Mouse (Mus musculus): Measurements from ENCODE around the gene Dusp21. TPM values are rescaled to one million over a fixed set of nuclear protein-coding genes. Genes with fewer than 3 reads are reported as not detected.

The Dusp21 gene
- polyA plus RNA-seq, 1 experiment, result not detected

GRCm38 (mm10) chrX:18168940-18169339, 23.3 kb downstream of the Dusp21 start:
- 88% methylated on average over 1 of the region's 1 CpGs for WGBS

GRCm38 (mm10) chrX:18174831-18175230, 29.2 kb downstream of the Dusp21 start:
- no peak overlapping the region for H3K4me3 ChIP-seq (ENCODE audit: insufficient read depth, low read depth, low read length)
- 60% methylated on average over 4 of the region's 4 CpGs for WGBS
- TF ChIP-seq CTCF (IDR thresholded peaks at IDR 0.05; ENCODE audit: insufficient read depth, low read depth, low read length), result no peak
- no peak for TF ChIP-seq POLR2A (IDR thresholded peaks at IDR 0.05; ENCODE audit: insufficient read depth, low read depth, low read length)

More at GRCm38 (mm10) chrX:18168940-18169339, 23.3 kb downstream of the Dusp21 start:
- TF ChIP-seq POLR2A (IDR thresholded peaks at IDR 0.05; ENCODE audit: insufficient read depth, low read depth, low read length) (no peak), CTCF (IDR thresholded peaks at IDR 0.05; ENCODE audit: insufficient read depth, low read depth, low read length) (no peak)
- Histone ChIP-seq H3K27ac (ENCODE audit: insufficient read depth, low read depth, low read length) (no peak overlapping the region), H3K4me1 (ENCODE audit: control insufficient read depth, insufficient read depth, low read length) (no peaks in the 10 kb centered on the region), H3K4me3 (ENCODE audit: insufficient read depth, low read depth, low read length) (no peak overlapping the region)

GRCm38 (mm10) chrX:18177803-18178202, 32.1 kb downstream of the Dusp21 start:
- H3K4me1 ChIP-seq (ENCODE audit: control insufficient read depth, insufficient read depth, low read length), result no peaks in the 10 kb centered on the region
- TF ChIP-seq POLR2A (IDR thresholded peaks at IDR 0.05; ENCODE audit: insufficient read depth, low read depth, low read length), result no peak
- TF ChIP-seq CTCF (IDR thresholded peaks at IDR 0.05; ENCODE audit: insufficient read depth, low read depth, low read length), result no peak
- no peak overlapping the region for H3K27ac ChIP-seq (ENCODE audit: insufficient read depth, low read depth, low read length)
- WGBS, result 85% methylated on average over 4 of the region's 4 CpGs
- no peak overlapping the region for H3K4me3 ChIP-seq (ENCODE audit: insufficient read depth, low read depth, low read length)

More at GRCm38 (mm10) chrX:18174831-18175230, 29.2 kb downstream of the Dusp21 start:
- H3K4me1 ChIP-seq (ENCODE audit: control insufficient read depth, insufficient read depth, low read length), result no peaks in the 10 kb centered on the region
- H3K27ac ChIP-seq (ENCODE audit: insufficient read depth, low read depth, low read length), result no peak overlapping the region

GRCm38 (mm10) chrX:18179492-18179891, 33.8 kb downstream of the Dusp21 start:
- Histone ChIP-seq H3K4me3 (ENCODE audit: insufficient read depth, low read depth, low read length) (no peak overlapping the region), H3K4me1 (ENCODE audit: control insufficient read depth, insufficient read depth, low read length) (no peaks in the 10 kb centered on the region), H3K27ac (ENCODE audit: insufficient read depth, low read depth, low read length) (no peak overlapping the region)
- TF ChIP-seq CTCF (IDR thresholded peaks at IDR 0.05; ENCODE audit: insufficient read depth, low read depth, low read length), result no peak
- TF ChIP-seq POLR2A (IDR thresholded peaks at IDR 0.05; ENCODE audit: insufficient read depth, low read depth, low read length), result no peak
- WGBS, result 93% methylated on average over 1 of the region's 1 CpGs

GRCm38 (mm10) chrX:18187203-18187602, 41.5 kb downstream of the Dusp21 start:
- Histone ChIP-seq H3K4me3 (ENCODE audit: insufficient read depth, low read depth, low read length) (no peak overlapping the region), H3K27ac (ENCODE audit: insufficient read depth, low read depth, low read length) (no peak overlapping the region; the same call in 1 of the 2 replicates), H3K4me1 (ENCODE audit: control insufficient read depth, insufficient read depth, low read length) (no peaks in the 10 kb centered on the region)
- no peak for TF ChIP-seq POLR2A (IDR thresholded peaks at IDR 0.05; ENCODE audit: insufficient read depth, low read depth, low read length)
- no peak for TF ChIP-seq CTCF (IDR thresholded peaks at IDR 0.05; ENCODE audit: insufficient read depth, low read depth, low read length)

- 98% methylated on average over 2 of the region's 2 CpGs for WGBS
- no peaks in the 10 kb centered on the region for H3K4me1 ChIP-seq (ENCODE audit: control insufficient read depth, insufficient read depth, low read length)
- H3K27ac ChIP-seq (ENCODE audit: insufficient read depth, low read depth, low read length), result no peak overlapping the region
- no peak overlapping the region for H3K4me3 ChIP-seq (ENCODE audit: insufficient read depth, low read depth, low read length)
- TF ChIP-seq CTCF (IDR thresholded peaks at IDR 0.05; ENCODE audit: insufficient read depth, low read depth, low read length) (no peak), POLR2A (IDR thresholded peaks at IDR 0.05; ENCODE audit: insufficient read depth, low read depth, low read length) (no peak)
These were observed 42.6 kb downstream of the Dusp21 start for GRCm38 (mm10) chrX:18188293-18188692.

Other genes with a start within 250 kb of the Dusp21 start
- gene Kdm6a, start 16.7 kb downstream of the Dusp21 start, polyA plus RNA-seq (2012; ENCODE audit: insufficient read depth, insufficient read length, low replicate concordance, missing spikeins), result not detected in 2 replicates